In genomic region chr19:25361956-25362355, GRCm38 (mm10) we compare ENCODE assay signal across 18 mouse cellular contexts.
DNase-seq lines count a peak whose midpoint lies in the region; ATAC-seq and TF ChIP-seq lines count a peak whose summit lies in the region.
"Had no signal": no experiment of that assay in that cellular context is flagged by ENCODE, and none has a peak within 500 bp of the region (broad histone marks: within the 10 kb centered on the region; RNA-seq: fewer than 3 reads in every experiment).

No protein-coding gene starts in this region.

- H3K4me3 ChIP-seq in forebrain, embryonic 14.5 days (ENCODE audit: low read depth, low read length), result no peak overlapping the region
- H3K4me3 ChIP-seq in forebrain, embryonic 12.5 days (replicated peaks), result no peak overlapping the region
- no peak overlapping the region for H3K4me3 ChIP-seq in heart, embryonic 13.5 days
- H3K4me3 ChIP-seq in heart, adult 2 months, result no peak overlapping the region
- H3K4me3 ChIP-seq in liver, postnatal 0 days (ENCODE audit: low read depth, low read length), result no peak overlapping the region
- H3K4me3 ChIP-seq: embryonic facial prominence, embryonic 13.5 days; heart, embryonic 15.5 days; hindbrain, embryonic 12.5 days had no signal

- DNase-seq in forebrain, embryonic 14.5 days (ENCODE audit: low spot score), result peak; percentile 28
- no peak for DNase-seq in heart, adult 2 months
- no peak for DNase-seq in liver, postnatal 0 days
- no peak for DNase-seq in liver
- DNase-seq: adrenal gland, postnatal 10 days; cerebellum, adult 18-20 months; cerebellum, adult 9-11 months; cerebellum, postnatal 36 days; gastrocnemius, postnatal 10 days; heart, postnatal 36 days; kidney, adult 11 months had no signal

- TF ChIP-seq EP300 in heart, adult 2 months (IDR thresholded peaks at IDR 0.05; ENCODE audit: insufficient read depth, low read depth, low read length), result no peak
- no peak for TF ChIP-seq EP300 in liver, postnatal 0 days (IDR thresholded peaks at IDR 0.05; ENCODE audit: low read depth)

- no peaks in the 10 kb centered on the region for H3K9me3 ChIP-seq in forebrain, embryonic 14.5 days (replicated peaks; ENCODE audit: control insufficient read depth, low read length)
- H3K9me3 ChIP-seq in forebrain, embryonic 12.5 days, result no peaks in the 10 kb centered on the region
- H3K9me3 ChIP-seq in heart, embryonic 13.5 days, result no peaks in the 10 kb centered on the region
- H3K9me3 ChIP-seq in liver, postnatal 0 days (ENCODE audit: low read length), result no peaks in the 10 kb centered on the region
- H3K9me3 ChIP-seq: embryonic facial prominence, embryonic 13.5 days; heart, embryonic 15.5 days; hindbrain, embryonic 12.5 days had no signal

- no peaks in the 10 kb centered on the region for H3K79me2 ChIP-seq in heart, adult 2 months (replicated peaks; ENCODE audit: control insufficient read depth, insufficient read depth, low read length)

- H3K9ac ChIP-seq in forebrain, embryonic 14.5 days (ENCODE audit: low read length), result no peak overlapping the region
- no peak overlapping the region for H3K9ac ChIP-seq in forebrain, embryonic 12.5 days
- H3K9ac ChIP-seq in heart, embryonic 13.5 days, result no peak overlapping the region
- H3K9ac ChIP-seq in heart, adult 2 months (ENCODE audit: low read depth, low read length), result no peak overlapping the region
- no peak overlapping the region for H3K9ac ChIP-seq in liver, postnatal 0 days (replicated peaks)
- H3K9ac ChIP-seq: embryonic facial prominence, embryonic 13.5 days; heart, embryonic 15.5 days; hindbrain, embryonic 12.5 days had no signal

- no peak for ATAC-seq in forebrain, embryonic 14.5 days
- no peak for ATAC-seq in forebrain, embryonic 12.5 days (ENCODE audit: low FRiP score)
- ATAC-seq in heart, embryonic 13.5 days (ENCODE audit: extremely low read depth, insufficient number of reproducible peaks, low FRiP score, low TSS enrichment), result no peak
- no peak for ATAC-seq in liver, postnatal 0 days
- ATAC-seq in inflammation-experienced regulatory T-cells, adult 6 months, result no peak
- ATAC-seq: forebrain, embryonic 16.5 days had no signal

- peaks cover 24% of the 10 kb centered on the region for H3K4me1 ChIP-seq in forebrain, embryonic 14.5 days (ENCODE audit: control insufficient read depth, insufficient read depth, low read length)
- peaks cover 41% of the 10 kb centered on the region for H3K4me1 ChIP-seq in forebrain, embryonic 12.5 days
- peaks cover 72% of the 10 kb centered on the region for H3K4me1 ChIP-seq in heart, embryonic 13.5 days
- peaks cover 14% of the 10 kb centered on the region for H3K4me1 ChIP-seq in heart, adult 2 months (ENCODE audit: control insufficient read depth, insufficient read depth, low read length)
- H3K4me1 ChIP-seq in liver, postnatal 0 days (ENCODE audit: insufficient read depth), result no peaks in the 10 kb centered on the region

- no peak for TF ChIP-seq POLR2A in heart, adult 2 months (IDR thresholded peaks at IDR 0.05; ENCODE audit: insufficient read depth, low read depth, low read length)

- intact Hi-C loops in heart, adult 2 months (cut with DNase I), result no loop called here

- 69% methylated on average over 7 of the region's 7 CpGs for WGBS in forebrain, embryonic 14.5 days
- 79% methylated on average over 7 of the region's 7 CpGs for WGBS in forebrain, embryonic 12.5 days
- WGBS in heart, embryonic 13.5 days, result 58% methylated on average over 7 of the region's 7 CpGs
- WGBS in heart, adult 2 months, result 35% methylated on average over 7 of the region's 7 CpGs
- WGBS in liver, postnatal 0 days (ENCODE audit: insufficient replicate concordance), result 39% methylated on average over 7 of the region's 7 CpGs

- no peak for TF ChIP-seq CTCF in heart, adult 2 months (IDR thresholded peaks at IDR 0.05)
- TF ChIP-seq CTCF in liver, postnatal 0 days (IDR thresholded peaks at IDR 0.05; ENCODE audit: low read depth), result no peak

- H3K27ac ChIP-seq in forebrain, embryonic 14.5 days (ENCODE audit: low read depth, low read length), result no peak overlapping the region
- no peak overlapping the region for H3K27ac ChIP-seq in forebrain, embryonic 12.5 days
- 0 out of 2 replicates have a peak overlapping the region, but pooled peaks have one; percentile 2 for H3K27ac ChIP-seq in heart, embryonic 13.5 days (replicated peaks)
- H3K27ac ChIP-seq in heart, adult 2 months, result no peak overlapping the region; the same call in 1 of the 2 replicates
- H3K27ac ChIP-seq in liver, postnatal 0 days (ENCODE audit: low read depth), result no peak overlapping the region
- H3K27ac ChIP-seq: embryonic facial prominence, embryonic 13.5 days; hindbrain, embryonic 12.5 days had no signal

- no peaks in the 10 kb centered on the region for H3K27me3 ChIP-seq in forebrain, embryonic 14.5 days (replicated peaks; ENCODE audit: control insufficient read depth, insufficient read depth, low read length)
- H3K27me3 ChIP-seq in forebrain, embryonic 12.5 days, result no peaks in the 10 kb centered on the region
- no peaks in the 10 kb centered on the region for H3K27me3 ChIP-seq in heart, embryonic 13.5 days (replicated peaks)
- H3K27me3 ChIP-seq in heart, adult 2 months (ENCODE audit: control insufficient read depth, insufficient read depth, low read length), result no peaks in the 10 kb centered on the region
- no peaks in the 10 kb centered on the region for H3K27me3 ChIP-seq in liver, postnatal 0 days (ENCODE audit: insufficient read depth, low read length)
- H3K27me3 ChIP-seq: embryonic facial prominence, embryonic 13.5 days; heart, embryonic 15.5 days had no signal

- no peaks in the 10 kb centered on the region for H3K36me3 ChIP-seq in forebrain, embryonic 14.5 days (ENCODE audit: control insufficient read depth, insufficient read depth, low read length)
- H3K36me3 ChIP-seq in forebrain, embryonic 12.5 days (replicated peaks), result no peaks in the 10 kb centered on the region
- H3K36me3 ChIP-seq in heart, embryonic 13.5 days, result no peaks in the 10 kb centered on the region
- no peaks in the 10 kb centered on the region for H3K36me3 ChIP-seq in heart, adult 2 months (ENCODE audit: control insufficient read depth, insufficient read depth, low read length)
- no peaks in the 10 kb centered on the region for H3K36me3 ChIP-seq in liver, postnatal 0 days (replicated peaks; ENCODE audit: insufficient read depth, low read length)
- H3K36me3 ChIP-seq: embryonic facial prominence, embryonic 13.5 days; heart, embryonic 15.5 days; hindbrain, embryonic 12.5 days had no signal

- no peak overlapping the region for H3K4me2 ChIP-seq in forebrain, embryonic 14.5 days (ENCODE audit: low read length)
- H3K4me2 ChIP-seq in forebrain, embryonic 12.5 days, result no peak overlapping the region
- no peak overlapping the region for H3K4me2 ChIP-seq in heart, embryonic 13.5 days
- H3K4me2 ChIP-seq in liver, postnatal 0 days (ENCODE audit: low read depth, low read length), result peak overlapping the region; percentile 31; the same call in 1 of the 2 replicates
- H3K4me2 ChIP-seq: embryonic facial prominence, embryonic 13.5 days; hindbrain, embryonic 12.5 days had no signal
